9 mouse cellular contexts compared by ENCODE assay signal in genomic region chr17:91093042-91093080, GRCm38 (mm10). TPM values are rescaled to one million over a fixed set of nuclear protein-coding genes. Genes with fewer than 3 reads are reported as not detected.
A peak's percentile ranks its signal among the peaks of the same experiment; 100 is the strongest.
DNase-seq lines count a peak whose midpoint lies in the region; ATAC-seq and TF ChIP-seq lines count a peak whose summit lies in the region.
"Had no signal": no experiment of that assay in that cellular context is flagged by ENCODE, and none has a peak within 500 bp of the region (broad histone marks: within the 10 kb centered on the region; RNA-seq: fewer than 3 reads in every experiment).

Gene Nrxn1 (minus strand): TSS chr17:91093071.

- peaks cover 3% of the 10 kb centered on the region; the same call in 1 of the 2 replicates for H3K36me3 ChIP-seq in forebrain, embryonic 10.5 days (replicated peaks)
- H3K36me3 ChIP-seq in intestine, embryonic 16.5 days (ENCODE audit: control insufficient read depth, insufficient read depth, low read length), result no peaks in the 10 kb centered on the region
- no peaks in the 10 kb centered on the region for H3K36me3 ChIP-seq in myocyte (ENCODE audit: control insufficient read depth, insufficient read depth)

- no peak within 1 kb of the TSS for H3K9ac ChIP-seq in intestine, embryonic 16.5 days (ENCODE audit: low read depth, low read length)
- H3K9ac ChIP-seq: liver, embryonic 14.5 days had no signal

- peaks cover 13% of the 10 kb centered on the region for H3K27me3 ChIP-seq in forebrain, embryonic 10.5 days (ENCODE audit: poor library complexity, severe bottlenecking)
- H3K27me3 ChIP-seq in intestine, embryonic 16.5 days (replicated peaks; ENCODE audit: control insufficient read depth, insufficient read depth, low read length), result no peaks in the 10 kb centered on the region
- no peaks in the 10 kb centered on the region for H3K27me3 ChIP-seq in myocyte (ENCODE audit: control insufficient read depth, insufficient read depth, insufficient read length)

- H3ac ChIP-seq in myocyte (ENCODE audit: control insufficient read depth, insufficient read length), result no peak within 1 kb of the TSS

- peak within 1 kb of the TSS; percentile 52 for H3K4me3 ChIP-seq in forebrain, embryonic 10.5 days
- peak within 1 kb of the TSS; percentile 17; the same call in 1 of the 2 replicates for H3K4me3 ChIP-seq in intestine, embryonic 16.5 days (ENCODE audit: low read length)
- H3K4me3 ChIP-seq in myocyte, result no peak within 1 kb of the TSS

- H3K4me2 ChIP-seq in intestine, embryonic 16.5 days (ENCODE audit: low read depth, low read length), result no peak within 1 kb of the TSS
- peak within 1 kb of the TSS; percentile 65 for H3K4me2 ChIP-seq in myocyte (ENCODE audit: low read depth)

- DNase-seq in layer of hippocampus, adult 8-10 months (ENCODE audit: low spot score in 2 of 2), result no peak
- no peak for DNase-seq in layer of hippocampus, adult 11-12 months (ENCODE audit: low spot score)
- DNase-seq in forebrain, embryonic 10.5 days (ENCODE audit: extremely low spot score, low spot score), result no peak
- DNase-seq in right cerebral cortex, postnatal 14 days, result no peak
- no peak for DNase-seq in B cell, adult 2 months
- no peak for DNase-seq in yolk sac, embryonic 10.5 days (ENCODE audit: low spot score)

- H3K27ac ChIP-seq in forebrain, embryonic 10.5 days, result 0 out of 2 replicates have a peak within 1 kb of the TSS, but pooled peaks have one; percentile 20
- H3K27ac ChIP-seq in intestine, embryonic 16.5 days (ENCODE audit: low read length), result no peak within 1 kb of the TSS
- H3K27ac ChIP-seq: liver, embryonic 14.5 days had no signal

- peaks cover 14% of the 10 kb centered on the region for H3K4me1 ChIP-seq in forebrain, embryonic 10.5 days
- no peaks in the 10 kb centered on the region for H3K4me1 ChIP-seq in intestine, embryonic 16.5 days (ENCODE audit: control insufficient read depth, insufficient read depth, low read length)

- H3K79me2 ChIP-seq in myocyte (ENCODE audit: control insufficient read depth, insufficient read depth), result no peaks in the 10 kb centered on the region

- WGBS in forebrain, embryonic 10.5 days, result no CpG with 5 or more reads among the region's 1 CpGs
- WGBS in intestine, embryonic 16.5 days, result 0% methylated on average over 1 of the region's 1 CpGs

- TF ChIP-seq POLR2A in myocyte (IDR thresholded peaks at IDR 0.05; ENCODE audit: insufficient read length, low read depth), result no peak

- ATAC-seq in intestine, embryonic 16.5 days, result no peak

- peaks cover 10% of the 10 kb centered on the region for H3K9me3 ChIP-seq in forebrain, embryonic 10.5 days
- H3K9me3 ChIP-seq in intestine, embryonic 16.5 days (ENCODE audit: control insufficient read depth, low read length), result 0 out of 2 replicates have a peak, but pooled peaks cover 9% of the 10 kb centered on the region

TF ChIP-seq in myocyte, 11 proteins besides CTCF, POLR2A, EP300 and RAD21:
- TF ChIP-seq POLR2AphosphoS2 (IDR thresholded peaks at IDR 0.05; ENCODE audit: insufficient read length, low read depth) (no peak), TCF3 (IDR thresholded peaks at IDR 0.05; ENCODE audit: insufficient read length, low read depth) (no peak), MYOD1 (IDR thresholded peaks at IDR 0.05; ENCODE audit: control insufficient read depth in 1 of 3, insufficient read length in 2 of 3, low read depth in 2 of 3) (no peak), MAX (IDR thresholded peaks at IDR 0.05; ENCODE audit: low read depth) (no peak), TCF12 (IDR thresholded peaks at IDR 0.05; ENCODE audit: insufficient read depth, poor library complexity, severe bottlenecking) (no peak), USF1 (IDR thresholded peaks at IDR 0.05; ENCODE audit: low read depth) (no peak), SRF (IDR thresholded peaks at IDR 0.05; ENCODE audit: control insufficient read depth, insufficient read length, low read depth) (no peak), E2F4 (IDR thresholded peaks at IDR 0.05; ENCODE audit: insufficient read depth) (no peak)

RNA-seq across cellular contexts. Expression of gene Nrxn1, which starts in this region (rescaled TPM):
- total RNA-seq in layer of hippocampus, adult 8-10 months (2022), result 100 to 1,000 TPM; 452 to 476 (median 472) TPM
- polyA plus RNA-seq in forebrain, embryonic 10.5 days (2016; fragmentation: Nextera tagmentation; extraction: Ambion mirVana), result 4.2 and 4.3 TPM in 2 replicates
- polyA plus RNA-seq in intestine, embryonic 16.5 days (2015; fragmentation: Nextera tagmentation; extraction: Ambion mirVana), result 1.6 and 2.1 TPM in 2 replicates
- polyA plus RNA-seq in myocyte (2012; fragmentation: generic; extraction: Trizol), result 0.05 TPM
